Mouse (Mus musculus): ENCODE data around the gene Tent5b. TPM values are rescaled to one million over a fixed set of nuclear protein-coding genes. Genes with fewer than 3 reads are reported as not detected.

Tent5b gene
- polyA plus RNA-seq, 1 experiment from 2014 or later: not detected

- H3K79me2 ChIP-seq (ENCODE audit: inconsistent target): no peaks in the 10 kb centered on the region
- 61% methylated on average over 3 of the region's 7 CpGs for WGBS (ENCODE audit: missing documents)
- no peaks in the 10 kb centered on the region for H3K36me3 ChIP-seq (ENCODE audit: inconsistent target)
- no peak overlapping the region for H3K27ac ChIP-seq
- no peak overlapping the region for H3K4me3 ChIP-seq (ENCODE audit: inconsistent target)
Measured at GRCm38 (mm10) chr4:133452433-133452832, 27.5 kb upstream of the Tent5b start.

- 30% methylated on average over 3 of the region's 3 CpGs for WGBS (ENCODE audit: missing documents)
- H3K4me3 ChIP-seq (ENCODE audit: inconsistent target): no peak overlapping the region
- no peak overlapping the region for H3K27ac ChIP-seq
- H3K79me2 ChIP-seq (ENCODE audit: inconsistent target): no peaks in the 10 kb centered on the region
- no peaks in the 10 kb centered on the region for H3K36me3 ChIP-seq (ENCODE audit: inconsistent target)
Measured at GRCm38 (mm10) chr4:133458044-133458443, 21.9 kb upstream of the Tent5b start.

- Histone ChIP-seq H3K79me2 (ENCODE audit: inconsistent target) (no peaks in the 10 kb centered on the region), H3K27ac (no peak overlapping the region), H3K36me3 (ENCODE audit: inconsistent target) (no peaks in the 10 kb centered on the region), H3K4me3 (ENCODE audit: inconsistent target) (no peak overlapping the region)
- 100% methylated on average over 1 of the region's 1 CpGs for WGBS (ENCODE audit: missing documents)
Measured at GRCm38 (mm10) chr4:133460006-133460405, 19.9 kb upstream of the Tent5b start.

DNA sequence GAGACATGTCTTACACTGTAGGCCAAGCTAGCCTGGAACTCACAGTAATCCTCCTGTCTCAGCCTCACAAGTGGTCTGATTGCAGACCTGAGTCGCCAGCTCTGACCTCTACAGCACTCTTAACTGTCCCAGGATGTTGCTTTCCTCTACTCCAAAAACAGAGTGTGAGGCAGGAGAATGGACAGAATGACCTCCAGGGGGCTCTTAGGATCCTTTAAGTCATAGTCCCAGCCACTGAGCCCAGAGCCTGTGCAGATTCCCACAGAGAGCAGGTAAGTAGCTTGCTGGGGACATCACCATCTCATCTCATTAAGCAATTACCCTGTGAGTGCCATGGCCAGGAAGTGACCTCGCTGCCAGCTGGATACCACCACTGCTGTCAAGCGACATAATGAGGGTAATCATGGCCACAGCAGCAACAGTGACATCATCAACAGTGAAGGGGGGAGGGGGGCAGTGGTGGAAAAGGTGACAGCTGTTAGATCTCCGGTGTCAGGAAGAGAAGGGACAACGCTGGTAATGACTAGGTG, 19.1 kb upstream of the Tent5b start:
- WGBS (ENCODE audit: missing documents): 91% methylated on average over 5 of the region's 5 CpGs
- Histone ChIP-seq H3K79me2 (ENCODE audit: inconsistent target) (no peaks in the 10 kb centered on the region), H3K36me3 (ENCODE audit: inconsistent target) (no peaks in the 10 kb centered on the region), H3K27ac (no peak overlapping the region), H3K4me3 (ENCODE audit: inconsistent target) (no peak overlapping the region)

GRCm38 (mm10) chr4:133461362-133461761, 18.6 kb upstream of the Tent5b start:
- no peaks in the 10 kb centered on the region for H3K79me2 ChIP-seq (ENCODE audit: inconsistent target)

DNA sequence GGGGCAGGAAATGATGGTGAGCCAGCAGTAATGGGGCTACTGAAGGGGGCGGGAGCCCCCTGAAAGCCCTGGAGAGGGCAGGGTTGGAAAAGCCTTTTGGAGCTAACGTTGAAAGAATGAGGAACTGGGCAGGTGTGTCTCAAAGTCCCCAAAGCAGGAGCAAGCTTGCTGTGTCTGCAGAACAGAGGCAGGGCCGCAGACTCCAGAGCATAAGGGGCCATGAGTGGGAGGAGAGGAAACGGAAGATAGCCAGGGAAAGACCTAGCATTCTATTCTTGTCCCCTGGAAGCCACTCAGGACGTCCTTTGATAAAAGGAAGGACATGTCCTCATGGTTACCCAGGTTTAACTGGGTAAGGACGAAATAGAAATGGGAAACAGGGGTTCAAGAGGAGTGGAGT, 16.7 kb upstream of the Tent5b start:
- Histone ChIP-seq H3K79me2 (ENCODE audit: inconsistent target) (no peaks in the 10 kb centered on the region), H3K4me3 (ENCODE audit: inconsistent target) (no peak overlapping the region), H3K27ac (no peak overlapping the region), H3K36me3 (ENCODE audit: inconsistent target) (no peaks in the 10 kb centered on the region)
- WGBS (ENCODE audit: missing documents): 37% methylated on average over 6 of the region's 6 CpGs

More at GRCm38 (mm10) chr4:133461362-133461761, 18.6 kb upstream of the Tent5b start:
- Histone ChIP-seq H3K36me3 (ENCODE audit: inconsistent target) (no peaks in the 10 kb centered on the region), H3K27ac (no peak overlapping the region), H3K4me3 (ENCODE audit: inconsistent target) (no peak overlapping the region)
- WGBS (ENCODE audit: missing documents): 93% methylated on average over 3 of the region's 4 CpGs

- no peak overlapping the region for H3K4me3 ChIP-seq (ENCODE audit: inconsistent target)
- 2% methylated on average over 26 of the region's 27 CpGs for WGBS (ENCODE audit: missing documents)
- H3K27ac ChIP-seq: no peak overlapping the region
- H3K36me3 ChIP-seq (ENCODE audit: inconsistent target): no peaks in the 10 kb centered on the region
- H3K79me2 ChIP-seq (ENCODE audit: inconsistent target): no peaks in the 10 kb centered on the region
Measured at GRCm38 (mm10) chr4:133468080-133468479, 11.9 kb upstream of the Tent5b start.

DNA sequence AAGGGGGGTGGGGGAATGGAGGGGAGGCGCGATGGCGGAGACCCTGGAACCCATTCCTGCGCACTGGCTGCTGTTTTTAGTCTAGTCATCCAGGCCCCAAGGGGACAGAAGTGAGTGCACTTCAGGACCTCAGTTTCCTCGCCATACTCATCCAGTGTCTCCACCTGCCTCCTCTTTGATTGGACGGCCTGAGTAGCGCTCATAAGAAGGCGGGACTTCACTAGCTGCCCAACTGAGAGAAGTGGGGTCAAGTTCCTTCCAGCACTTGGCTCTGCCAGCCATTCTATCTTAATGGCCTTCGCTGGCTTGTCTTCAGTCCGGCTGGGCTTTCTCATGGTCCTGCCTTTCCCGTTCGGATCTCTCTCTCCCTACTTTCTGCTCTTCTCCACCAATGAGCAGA, 10.8 kb upstream of the Tent5b start:
- Histone ChIP-seq H3K36me3 (ENCODE audit: inconsistent target) (no peaks in the 10 kb centered on the region), H3K4me3 (ENCODE audit: inconsistent target) (no peak overlapping the region), H3K79me2 (ENCODE audit: inconsistent target) (no peaks in the 10 kb centered on the region), H3K27ac (no peak overlapping the region)
- 43% methylated on average over 12 of the region's 12 CpGs for WGBS (ENCODE audit: missing documents)

GRCm38 (mm10) chr4:133471135-133471821, 8.7 kb upstream of the Tent5b start:
- Histone ChIP-seq H3K4me3 (ENCODE audit: inconsistent target) (no peak overlapping the region), H3K27ac (no peak overlapping the region), H3K36me3 (ENCODE audit: inconsistent target) (no peaks in the 10 kb centered on the region), H3K79me2 (ENCODE audit: inconsistent target) (no peaks in the 10 kb centered on the region)
- 84% methylated on average over 7 of the region's 7 CpGs for WGBS (ENCODE audit: missing documents)

GRCm38 (mm10) chr4:133473833-133474232, 6.1 kb upstream of the Tent5b start:
- Histone ChIP-seq H3K79me2 (ENCODE audit: inconsistent target) (no peaks in the 10 kb centered on the region), H3K36me3 (ENCODE audit: inconsistent target) (no peaks in the 10 kb centered on the region), H3K27ac (no peak overlapping the region), H3K4me3 (ENCODE audit: inconsistent target) (no peak overlapping the region)
- 60% methylated on average over 1 of the region's 2 CpGs for WGBS (ENCODE audit: missing documents)

DNA sequence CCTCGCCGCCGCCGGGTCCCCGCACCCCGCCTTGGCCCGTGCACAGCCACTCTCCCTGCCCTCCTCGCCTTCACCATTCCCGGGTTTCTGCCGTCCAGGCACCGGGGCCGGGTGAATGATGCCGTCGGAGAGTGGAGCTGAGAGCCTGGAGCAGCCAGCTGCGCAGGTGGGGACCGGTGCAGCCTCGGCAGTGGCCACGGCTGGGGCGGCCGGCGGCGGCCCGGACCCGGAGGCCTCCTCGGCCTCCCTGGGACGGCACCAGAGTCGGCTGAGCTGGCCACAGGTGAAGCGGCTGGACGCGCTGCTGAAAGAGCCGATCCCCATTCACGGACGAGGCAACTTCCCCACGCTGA, 229 bp downstream of the Tent5b start:
- no peaks in the 10 kb centered on the region for H3K79me2 ChIP-seq (ENCODE audit: inconsistent target)
- no peak overlapping the region for H3K4me3 ChIP-seq (ENCODE audit: inconsistent target)
- 2% methylated on average over 34 of the region's 34 CpGs for WGBS (ENCODE audit: missing documents)
- no peaks in the 10 kb centered on the region for H3K36me3 ChIP-seq (ENCODE audit: inconsistent target)
- no peak overlapping the region for H3K27ac ChIP-seq

DNA sequence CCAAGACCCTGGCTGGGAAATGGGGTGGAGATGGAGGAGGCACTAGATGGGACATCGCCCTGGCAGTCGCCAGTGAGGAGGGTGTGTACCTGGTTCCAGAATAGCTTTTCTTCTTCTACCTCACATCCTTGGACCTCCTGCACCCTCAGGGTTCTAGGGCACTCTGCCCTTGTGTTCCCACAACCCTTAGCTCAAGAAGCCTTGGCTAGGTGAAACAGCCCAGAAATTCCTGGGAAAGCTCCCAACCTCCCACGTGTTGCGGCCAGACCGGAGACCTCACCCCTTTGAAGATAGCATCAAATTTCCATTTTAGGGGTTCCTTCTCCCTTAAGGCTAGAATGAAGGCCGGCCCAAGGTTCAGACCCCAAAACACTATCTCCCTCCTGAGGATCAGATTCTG, 822 bp downstream of the Tent5b start:
- WGBS (ENCODE audit: missing documents): 53% methylated on average over 6 of the region's 6 CpGs

DNA sequence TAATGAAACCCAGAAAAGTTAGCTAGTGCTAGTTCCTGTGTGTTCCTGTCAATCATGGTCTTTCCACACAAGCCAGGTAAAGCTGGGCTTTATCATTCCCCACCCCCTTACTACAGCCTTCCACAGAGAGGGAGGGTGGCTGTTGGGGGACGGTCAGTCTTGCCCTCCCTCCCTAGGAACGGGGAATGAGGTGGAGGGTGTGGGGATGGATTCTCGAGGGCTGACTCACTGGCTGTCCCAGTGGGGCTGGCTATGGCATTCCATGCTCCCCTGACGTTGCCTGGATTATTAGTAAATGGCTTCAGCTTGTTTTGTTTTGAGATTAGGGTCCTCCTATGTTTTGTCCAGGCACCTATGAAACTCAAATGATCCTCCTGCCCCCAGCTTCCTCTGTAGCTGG, 1.6 kb downstream of the Tent5b start:
- no peak overlapping the region for H3K27ac ChIP-seq
- no peak overlapping the region for H3K4me3 ChIP-seq (ENCODE audit: inconsistent target)
- H3K36me3 ChIP-seq (ENCODE audit: inconsistent target): no peaks in the 10 kb centered on the region
- WGBS (ENCODE audit: missing documents): 84% methylated on average over 4 of the region's 4 CpGs
- no peaks in the 10 kb centered on the region for H3K79me2 ChIP-seq (ENCODE audit: inconsistent target)

More for the DNA sequence above, 822 bp downstream of the Tent5b start:
- Histone ChIP-seq H3K27ac (no peak overlapping the region), H3K4me3 (ENCODE audit: inconsistent target) (no peak overlapping the region), H3K36me3 (ENCODE audit: inconsistent target) (no peaks in the 10 kb centered on the region), H3K79me2 (ENCODE audit: inconsistent target) (no peaks in the 10 kb centered on the region)

GRCm38 (mm10) chr4:133482479-133482878, 2.5 kb downstream of the Tent5b start:
- Histone ChIP-seq H3K27ac (no peak overlapping the region), H3K79me2 (ENCODE audit: inconsistent target) (no peaks in the 10 kb centered on the region), H3K4me3 (ENCODE audit: inconsistent target) (no peak overlapping the region), H3K36me3 (ENCODE audit: inconsistent target) (no peaks in the 10 kb centered on the region)
- 90% methylated on average over 3 of the region's 3 CpGs for WGBS (ENCODE audit: missing documents)

DNA sequence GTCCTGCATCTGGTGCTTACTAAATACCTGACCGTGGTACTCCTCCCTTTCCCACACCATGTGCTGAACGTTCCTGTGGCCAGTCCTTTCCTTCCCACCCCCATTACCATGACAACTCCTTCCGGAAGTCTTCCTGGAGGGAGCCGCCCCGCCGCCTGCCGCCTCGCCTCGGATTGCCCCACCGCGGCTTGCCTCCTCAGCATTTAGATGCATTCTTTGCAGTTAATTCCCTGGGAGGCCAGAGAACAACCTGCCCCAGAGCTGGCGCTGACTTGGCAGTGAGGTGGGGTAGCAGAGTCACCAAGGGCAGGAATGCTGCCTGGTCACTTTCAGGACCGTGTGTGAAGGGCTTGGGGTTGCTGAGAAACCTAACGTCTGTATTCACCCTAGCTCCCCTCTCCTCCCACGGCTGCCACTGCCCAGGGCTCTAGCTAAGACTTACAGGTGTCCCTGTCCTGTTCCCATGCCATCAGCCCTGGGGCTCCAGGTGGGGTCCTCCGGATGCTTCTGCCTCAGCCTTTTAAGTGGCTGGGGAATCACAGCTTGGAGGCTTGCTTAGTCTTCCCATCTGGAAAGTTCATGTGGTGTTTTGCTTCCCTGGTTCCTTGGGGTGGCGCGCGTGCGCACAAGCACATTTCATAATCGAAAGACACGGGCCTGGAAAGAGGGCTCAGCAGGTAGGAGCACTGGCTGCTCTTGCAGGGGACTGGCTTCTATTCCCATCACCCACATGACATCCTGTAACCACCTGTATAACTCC, 4.5 kb downstream of the Tent5b start:
- Histone ChIP-seq H3K79me2 (ENCODE audit: inconsistent target) (no peaks in the 10 kb centered on the region), H3K36me3 (ENCODE audit: inconsistent target) (no peaks in the 10 kb centered on the region), H3K27ac (no peak overlapping the region), H3K4me3 (ENCODE audit: inconsistent target) (no peak overlapping the region)
- 20% methylated on average over 21 of the region's 22 CpGs for WGBS (ENCODE audit: missing documents)

Data from macrophage (primary cell).